Mouse (Mus musculus): ENCODE measurements at regions not wholly inside any gene's neighbourhood (a gene's known extent, or its start where the extent isn't known, plus 50 kb on each side); places are given as distances from the start of the nearest gene placed in this dataset.

- no peak for TF ChIP-seq CTCF (IDR thresholded peaks at IDR 0.05; ENCODE audit: extremely low read depth, insufficient read depth, insufficient read length, insufficient replicate concordance)
- no peak for TF ChIP-seq POLR2A (IDR thresholded peaks at IDR 0.05; ENCODE audit: low read depth, low read length)
- H3K27ac ChIP-seq (ENCODE audit: insufficient read depth, low read length) = no peak overlapping the region
- 86% methylated on average over 1 of the region's 1 CpGs for WGBS
Observed at GRCm38 (mm10) chr3:8004271-8004670, 1384.0 kb upstream of the 1700008P02Rik start.

DNA sequence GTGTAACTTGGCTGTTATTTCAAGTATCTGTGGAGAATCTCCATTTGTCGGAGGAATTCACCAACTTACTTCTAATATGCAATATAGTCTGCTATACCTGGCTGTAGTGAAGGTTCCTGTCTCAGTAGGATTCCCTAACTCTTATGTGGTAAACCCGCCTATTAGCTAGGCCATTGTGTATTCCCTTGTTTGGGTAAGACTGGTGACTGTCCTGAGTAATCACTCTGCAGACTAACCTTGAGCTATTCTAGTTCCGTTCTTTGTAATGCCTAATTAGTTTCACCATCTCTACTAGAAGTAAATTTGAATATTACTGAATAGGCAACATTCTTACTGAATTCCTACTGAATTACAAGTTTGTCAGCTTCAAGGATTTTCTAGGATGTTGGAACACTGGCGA lies 1380.8 kb upstream of the 1700008P02Rik start:
- H3K27ac ChIP-seq (ENCODE audit: insufficient read depth, low read length) = no peak overlapping the region
- no peak for DNase-seq (ENCODE audit: low read depth in 1 of 2, low spot score in 2 of 2)
- H3K36me3 ChIP-seq (ENCODE audit: control insufficient read depth, insufficient read depth, low read length) = no peaks in the 10 kb centered on the region
- H3K4me1 ChIP-seq (ENCODE audit: control insufficient read depth, insufficient read depth, insufficient read length) = no peaks in the 10 kb centered on the region
- 85% methylated on average over 4 of the region's 4 CpGs for WGBS
- H3K27me3 ChIP-seq (ENCODE audit: control insufficient read depth, insufficient read depth, low read length) = no peaks in the 10 kb centered on the region
- no peak overlapping the region for H3K4me3 ChIP-seq (ENCODE audit: extremely low read depth, insufficient read depth, insufficient read length)
- TF ChIP-seq POLR2A (IDR thresholded peaks at IDR 0.05; ENCODE audit: low read depth, low read length) = no peak
- no peak for TF ChIP-seq CTCF (IDR thresholded peaks at IDR 0.05; ENCODE audit: extremely low read depth, insufficient read depth, insufficient read length, insufficient replicate concordance)

More at GRCm38 (mm10) chr3:8004271-8004670, 1384.0 kb upstream of the 1700008P02Rik start:
- no peak for DNase-seq (ENCODE audit: low read depth in 1 of 2, low spot score in 2 of 2)
- H3K4me1 ChIP-seq (ENCODE audit: control insufficient read depth, insufficient read depth, insufficient read length) = no peaks in the 10 kb centered on the region
- H3K4me3 ChIP-seq (ENCODE audit: extremely low read depth, insufficient read depth, insufficient read length) = no peak overlapping the region
- no peaks in the 10 kb centered on the region for H3K36me3 ChIP-seq (ENCODE audit: control insufficient read depth, insufficient read depth, low read length)
- H3K27me3 ChIP-seq (ENCODE audit: control insufficient read depth, insufficient read depth, low read length) = no peaks in the 10 kb centered on the region

- Histone ChIP-seq H3K4me3 (ENCODE audit: extremely low read depth, insufficient read depth, insufficient read length) (no peak overlapping the region), H3K27me3 (ENCODE audit: control insufficient read depth, insufficient read depth, low read length) (no peaks in the 10 kb centered on the region), H3K36me3 (ENCODE audit: control insufficient read depth, insufficient read depth, low read length) (no peaks in the 10 kb centered on the region), H3K27ac (ENCODE audit: insufficient read depth, low read length) (no peak overlapping the region), H3K4me1 (ENCODE audit: control insufficient read depth, insufficient read depth, insufficient read length) (no peaks in the 10 kb centered on the region)
- WGBS = 82% methylated on average over 2 of the region's 2 CpGs
- TF ChIP-seq CTCF (IDR thresholded peaks at IDR 0.05; ENCODE audit: extremely low read depth, insufficient read depth, insufficient read length, insufficient replicate concordance) (no peak), POLR2A (IDR thresholded peaks at IDR 0.05; ENCODE audit: low read depth, low read length) (no peak)
- DNase-seq (ENCODE audit: low read depth in 1 of 2, low spot score in 2 of 2) = no peak
Observed at GRCm38 (mm10) chr3:7992322-7992721, 1372.1 kb upstream of the 1700008P02Rik start.

DNA sequence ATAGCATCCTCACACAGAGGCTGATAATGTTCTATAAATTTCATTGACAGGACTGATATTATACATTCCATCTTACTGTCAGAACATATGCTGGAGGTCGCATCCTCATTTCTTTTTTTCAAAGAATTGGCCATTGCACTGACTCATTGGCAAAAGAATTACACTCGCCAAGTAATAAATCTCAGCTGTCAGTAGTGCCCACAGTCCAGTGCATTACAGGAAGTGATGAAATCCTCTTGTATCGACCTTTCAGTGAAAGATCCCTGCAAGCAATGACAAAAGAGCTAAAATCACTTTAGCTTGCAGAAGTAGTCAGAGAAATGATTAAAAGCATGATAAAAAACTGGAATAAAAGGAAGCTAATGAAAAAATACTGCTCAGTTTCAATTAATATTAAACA lies 1353.0 kb upstream of the 1700008P02Rik start:
- H3K4me1 ChIP-seq (ENCODE audit: control insufficient read depth, insufficient read depth, insufficient read length) = no peaks in the 10 kb centered on the region
- whole genome bisulfite sequencing = 16% methylated on average over 3 of the region's 3 CpGs

GRCm38 (mm10) chr3:7953911-7954310 lies 1333.7 kb upstream of the 1700008P02Rik start:
- no peak overlapping the region for H3K27ac ChIP-seq (ENCODE audit: insufficient read depth, low read length)
- no peak for DNase-seq (ENCODE audit: low read depth in 1 of 2, low spot score in 2 of 2)
- 75% methylated on average over 1 of the region's 1 CpGs for WGBS
- H3K27me3 ChIP-seq (ENCODE audit: control insufficient read depth, insufficient read depth, low read length) = no peaks in the 10 kb centered on the region
- H3K4me3 ChIP-seq (ENCODE audit: extremely low read depth, insufficient read depth, insufficient read length) = no peak overlapping the region
- no peaks in the 10 kb centered on the region for H3K36me3 ChIP-seq (ENCODE audit: control insufficient read depth, insufficient read depth, low read length)
- H3K4me1 ChIP-seq (ENCODE audit: control insufficient read depth, insufficient read depth, insufficient read length) = no peaks in the 10 kb centered on the region
- TF ChIP-seq POLR2A (IDR thresholded peaks at IDR 0.05; ENCODE audit: low read depth, low read length) (no peak), CTCF (IDR thresholded peaks at IDR 0.05; ENCODE audit: extremely low read depth, insufficient read depth, insufficient read length, insufficient replicate concordance) (no peak)

More for the DNA sequence above, 1353.0 kb upstream of the 1700008P02Rik start:
- Histone ChIP-seq H3K27me3 (ENCODE audit: control insufficient read depth, insufficient read depth, low read length) (no peaks in the 10 kb centered on the region), H3K27ac (ENCODE audit: insufficient read depth, low read length) (no peak overlapping the region), H3K36me3 (ENCODE audit: control insufficient read depth, insufficient read depth, low read length) (no peaks in the 10 kb centered on the region), H3K4me3 (ENCODE audit: extremely low read depth, insufficient read depth, insufficient read length) (no peak overlapping the region)
- DNase-seq (ENCODE audit: low read depth in 1 of 2, low spot score in 2 of 2) = no peak
- TF ChIP-seq CTCF (IDR thresholded peaks at IDR 0.05; ENCODE audit: extremely low read depth, insufficient read depth, insufficient read length, insufficient replicate concordance) = no peak
- no peak for TF ChIP-seq POLR2A (IDR thresholded peaks at IDR 0.05; ENCODE audit: low read depth, low read length)

- H3K36me3 ChIP-seq (ENCODE audit: control insufficient read depth, insufficient read depth, low read length) = no peaks in the 10 kb centered on the region
- WGBS = 58% methylated on average over 8 of the region's 8 CpGs
- TF ChIP-seq CTCF (IDR thresholded peaks at IDR 0.05; ENCODE audit: extremely low read depth, insufficient read depth, insufficient read length, insufficient replicate concordance) = no peak
- no peak for TF ChIP-seq POLR2A (IDR thresholded peaks at IDR 0.05; ENCODE audit: low read depth, low read length)
Observed at GRCm38 (mm10) chr3:7943646-7944381, 1323.6 kb upstream of the 1700008P02Rik start.

More at GRCm38 (mm10) chr3:7943646-7944381, 1323.6 kb upstream of the 1700008P02Rik start:
- H3K4me3 ChIP-seq (ENCODE audit: extremely low read depth, insufficient read depth, insufficient read length) = no peak overlapping the region
- no peaks in the 10 kb centered on the region for H3K4me1 ChIP-seq (ENCODE audit: control insufficient read depth, insufficient read depth, insufficient read length)
- H3K27ac ChIP-seq (ENCODE audit: insufficient read depth, low read length) = no peak overlapping the region
- no peak for DNase-seq (ENCODE audit: low read depth in 1 of 2, low spot score in 2 of 2)
- H3K27me3 ChIP-seq (ENCODE audit: control insufficient read depth, insufficient read depth, low read length) = no peaks in the 10 kb centered on the region; the same call in 1 of the 2 replicates
